Mouse (Mus musculus) bone marrow macrophage, adult 2 months (primary cell): ENCODE data around the gene Naip6. TPM values are rescaled to one million over a fixed set of nuclear protein-coding genes. Genes with fewer than 3 reads are reported as not detected.
"Not testable (repeated sequence)": the region's sequence is repeated elsewhere in the genome, so short reads cannot be mapped to it uniquely, and the experiment has no call there.

ENCODE experiments used
- H3K27ac ChIP-seq: 2 replicates; pipeline ENCODE4 v1.5.1; 2012; ENCODE audit warnings: low read depth, low read length; ENCODE audit not compliant: insufficient read depth
- H3K4me1 ChIP-seq: 2 replicates; pipeline ENCODE4 v1.6.1; 2012; ENCODE audit warnings: low read length; ENCODE audit not compliant: control insufficient read depth, insufficient read depth
- H3K4me3 ChIP-seq: 2 replicates; pipeline ENCODE4 v1.5.1; 2012; ENCODE audit warnings: mild to moderate bottlenecking, low read length, moderate library complexity; ENCODE audit not compliant: insufficient read depth
- CTCF ChIP-seq: IDR thresholded peaks from 2 replicates; pipeline ENCODE4 v1.5.1; 2012; ENCODE audit warnings: low read depth, mild to moderate bottlenecking, low read length, moderate library complexity
- POLR2A ChIP-seq: IDR thresholded peaks from 2 replicates; pipeline ENCODE4 v1.6.1; 2012; ENCODE audit warnings: mild to moderate bottlenecking, low read depth, low read length, borderline replicate concordance
- polyA plus RNA-seq: library from polyadenylated mRNA; stranded (reverse); fragments of >200 nt; gene quantifications from 2 replicates; pipeline ENCODE4 v1.2.4, GENCODE M21; 2012; ENCODE audit not compliant: missing spikeins, insufficient read depth, insufficient read length

Naip6 gene
- 26.2 and 29.0 TPM in 2 replicates for polyA plus RNA-seq

- H3K4me1 ChIP-seq, result not testable (repeated sequence)
- peak within 1 kb of the TSS; percentile 50; the same call in 1 of the 2 replicates for H3K27ac ChIP-seq
- peak within 1 kb of the TSS; percentile 53 for H3K4me3 ChIP-seq
These were observed at the start of gene Naip6 for GRCm38 (mm10) chr13:100317256-100317893. TSS of gene Naip6 (minus strand) at chr13:100317674.

GRCm38 (mm10) chr13:100352315-100352714 lies 34.8 kb upstream of the Naip6 start:
- H3K4me3 ChIP-seq, H3K4me1 ChIP-seq, H3K27ac ChIP-seq: not testable (repeated sequence)

GRCm38 (mm10) chr13:100349510-100350173 lies 32.2 kb upstream of the Naip6 start:
- H3K4me3 ChIP-seq, H3K4me1 ChIP-seq, H3K27ac ChIP-seq: not testable (repeated sequence)

- Histone ChIP-seq H3K4me1 (no peaks in the 10 kb centered on the region), H3K4me3 (no peak overlapping the region), H3K27ac (no peak overlapping the region)
- no peak for TF ChIP-seq POLR2A
- no peak for TF ChIP-seq CTCF
These were observed 24.3 kb upstream of the Naip6 start for GRCm38 (mm10) chr13:100341822-100342221.

GRCm38 (mm10) chr13:100331728-100332127 lies 14.3 kb upstream of the Naip6 start:
- not testable (repeated sequence) for H3K27ac ChIP-seq, H3K4me1 ChIP-seq, H3K4me3 ChIP-seq

GRCm38 (mm10) chr13:100328899-100329298 lies 11.4 kb upstream of the Naip6 start:
- not testable (repeated sequence) for H3K4me1 ChIP-seq, H3K4me3 ChIP-seq, H3K27ac ChIP-seq

GRCm38 (mm10) chr13:100328029-100328428 lies 10.6 kb upstream of the Naip6 start:
- H3K27ac ChIP-seq, H3K4me1 ChIP-seq, H3K4me3 ChIP-seq: not testable (repeated sequence)

- not testable (repeated sequence) for H3K4me1 ChIP-seq, H3K4me3 ChIP-seq, H3K27ac ChIP-seq
These were observed 4.9 kb upstream of the Naip6 start for GRCm38 (mm10) chr13:100322266-100322837.

GRCm38 (mm10) chr13:100284611-100285010 lies 32.9 kb downstream of the Naip6 start:
- Histone ChIP-seq H3K4me3 (no peak overlapping the region), H3K4me1 (no peaks in the 10 kb centered on the region), H3K27ac (no peak overlapping the region)
- TF ChIP-seq CTCF (no peak), POLR2A (no peak)

- not testable (repeated sequence) for H3K4me3 ChIP-seq, H3K27ac ChIP-seq, H3K4me1 ChIP-seq
These were observed 45.9 kb downstream of the Naip6 start for GRCm38 (mm10) chr13:100271474-100272132.

GRCm38 (mm10) chr13:100256996-100257395 lies 60.5 kb downstream of the Naip6 start:
- not testable (repeated sequence) for H3K27ac ChIP-seq, H3K4me1 ChIP-seq, H3K4me3 ChIP-seq

- H3K27ac ChIP-seq, H3K4me3 ChIP-seq, H3K4me1 ChIP-seq: not testable (repeated sequence)
These were observed 61.5 kb downstream of the Naip6 start for GRCm38 (mm10) chr13:100255925-100256324.

- H3K4me3 ChIP-seq, H3K4me1 ChIP-seq, H3K27ac ChIP-seq: not testable (repeated sequence)
These were observed 65.6 kb downstream of the Naip6 start for GRCm38 (mm10) chr13:100251897-100252296.

GRCm38 (mm10) chr13:100246896-100247519 lies 70.5 kb downstream of the Naip6 start:
- not testable (repeated sequence) for H3K4me1 ChIP-seq
- Histone ChIP-seq H3K27ac (peak overlapping the region; percentile 81), H3K4me3 (peak overlapping the region; percentile 78)

GRCm38 (mm10) chr13:100246223-100246622 lies 71.3 kb downstream of the Naip6 start, which contains the start of gene Naip5:
TSS of gene Naip5 (minus strand) at chr13:100246323.
- H3K4me3 ChIP-seq, result peak within 1 kb of the TSS; percentile 78
- H3K27ac ChIP-seq, result peak within 1 kb of the TSS; percentile 81
- H3K4me1 ChIP-seq, result not testable (repeated sequence)
